Mouse (Mus musculus) myocyte (in vitro differentiated cells): ENCODE results near the gene Lamc1. TPM values are rescaled to one million over a fixed set of nuclear protein-coding genes. Genes with fewer than 3 reads are reported as not detected.
A peak's percentile ranks its signal among the peaks of the same experiment; 100 is the strongest.

Experiments used
- H3K27me3 ChIP-seq: one replicate; pipeline ENCODE4 v1.6.1; 2011; ENCODE audit not compliant: control insufficient read depth, insufficient read depth, insufficient read length
- H3K36me3 ChIP-seq: one replicate; pipeline ENCODE4 v1.6.1; 2011; ENCODE audit not compliant: control insufficient read depth, insufficient read depth
- H3K4me2 ChIP-seq: one replicate; pipeline ENCODE4 v1.6.1; 2011; ENCODE audit warnings: low read depth, control low read depth
- H3K4me3 ChIP-seq: one replicate; pipeline ENCODE4 v1.5.1; 2011; ENCODE audit warnings: mild to moderate bottlenecking, control low read depth, moderate library complexity
- H3K79me2 ChIP-seq: one replicate; pipeline ENCODE4 v1.6.1; 2011; ENCODE audit not compliant: control insufficient read depth, insufficient read depth
- H3ac ChIP-seq: one replicate; pipeline ENCODE4 v1.6.1; 2011; ENCODE audit not compliant: control insufficient read depth, insufficient read length
- CEBPB ChIP-seq: IDR thresholded peaks from 2 replicates; pipeline ENCODE4 v1.6.1; 2011; ENCODE audit warnings: mild to moderate bottlenecking, moderate library complexity; ENCODE audit not compliant: poor library complexity, insufficient read depth, severe bottlenecking
- E2F4 ChIP-seq: IDR thresholded peaks from one replicate; pipeline ENCODE4 v1.6.1; 2011; ENCODE audit warnings: mild to moderate bottlenecking, control low read depth, moderate library complexity; ENCODE audit not compliant: insufficient read depth
- MAX ChIP-seq: IDR thresholded peaks from one replicate; pipeline ENCODE4 v1.6.1; 2011; ENCODE audit warnings: low read depth, mild to moderate bottlenecking, control low read depth
- MYOD1 ChIP-seq, 3 experiments: IDR thresholded peaks; one replicate each; pipeline ENCODE4 v1.6.1; 2011; ENCODE audit warnings: control low read depth in 2 of 3, low read depth in 2 of 3, mild to moderate bottlenecking in 2 of 3, moderate library complexity in 1 of 3; ENCODE audit not compliant: insufficient read length in 2 of 3, control insufficient read depth in 1 of 3
- MYOG ChIP-seq, 3 experiments: IDR thresholded peaks; one replicate each; pipeline ENCODE4 v1.6.1; 2011; ENCODE audit warnings: control low read depth in 2 of 3, low read depth in 2 of 3, mild to moderate bottlenecking in 2 of 3; ENCODE audit not compliant: insufficient read length in 2 of 3, control insufficient read depth in 1 of 3, insufficient read depth in 1 of 3
- POLR2A ChIP-seq: IDR thresholded peaks from one replicate; pipeline ENCODE4 v1.6.1; 2011; ENCODE audit warnings: low read depth, mild to moderate bottlenecking, control low read depth, moderate library complexity; ENCODE audit not compliant: insufficient read length
- POLR2AphosphoS2 ChIP-seq: IDR thresholded peaks from one replicate; pipeline ENCODE4 v1.6.1; 2011; ENCODE audit warnings: low read depth, control low read depth; ENCODE audit not compliant: insufficient read length
- REST ChIP-seq: IDR thresholded peaks from one replicate; pipeline ENCODE4 v1.6.1; 2011; ENCODE audit warnings: mild to moderate bottlenecking, control low read depth, moderate library complexity; ENCODE audit not compliant: insufficient read depth, insufficient read length
- SRF ChIP-seq: IDR thresholded peaks from one replicate; pipeline ENCODE4 v1.6.1; 2011; ENCODE audit warnings: low read depth; ENCODE audit not compliant: control insufficient read depth, insufficient read length
- TCF12 ChIP-seq: IDR thresholded peaks from one replicate; pipeline ENCODE4 v1.6.1; 2011; ENCODE audit warnings: mild to moderate bottlenecking, control low read depth; ENCODE audit not compliant: poor library complexity, insufficient read depth, severe bottlenecking
- TCF3 ChIP-seq: IDR thresholded peaks from one replicate; pipeline ENCODE4 v1.6.1; 2011; ENCODE audit warnings: low read depth, control low read depth; ENCODE audit not compliant: insufficient read length
- USF1 ChIP-seq: IDR thresholded peaks from one replicate; pipeline ENCODE4 v1.6.1; 2011; ENCODE audit warnings: low read depth, mild to moderate bottlenecking, control low read depth, moderate library complexity
- polyA plus RNA-seq: library from polyadenylated mRNA; unstranded; fragments of >200 nt; fragmentation: generic; extraction: Trizol; gene quantifications from one replicate; pipeline ENCODE4 v1.2.1, GENCODE M21; 2012; ENCODE audit warnings: missing spikeins

The Lamc1 gene
- polyA plus RNA-seq, 1 experiment = 50.9 TPM

DNA sequence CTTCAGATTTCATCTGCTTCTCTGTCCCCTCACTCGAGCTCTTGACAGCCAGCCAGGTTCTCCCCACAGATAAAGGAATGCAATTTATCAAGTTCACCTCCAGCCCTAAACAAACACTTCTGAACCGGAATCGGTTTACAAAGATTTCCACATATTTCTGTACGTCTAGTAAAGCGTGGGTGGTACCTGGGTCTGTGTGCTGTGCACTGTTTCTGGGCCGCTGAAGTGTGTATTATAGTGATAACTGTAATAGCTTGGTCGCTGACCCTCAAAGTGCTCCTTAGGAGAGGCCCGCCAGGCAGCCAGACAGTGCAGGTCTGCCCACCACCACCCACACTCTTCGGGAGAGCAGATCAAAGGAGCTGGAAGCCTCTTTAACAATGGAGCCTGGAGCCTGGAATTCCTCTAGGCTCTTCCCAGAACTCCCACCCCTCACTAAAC, 160.3 kb downstream of the Lamc1 start:
- no peak overlapping the region for H3ac ChIP-seq
- H3K4me3 ChIP-seq = no peak overlapping the region
- H3K36me3 ChIP-seq = no peaks in the 10 kb centered on the region
- H3K4me2 ChIP-seq = peak overlapping the region; percentile 32
- no peaks in the 10 kb centered on the region for H3K79me2 ChIP-seq
- TF ChIP-seq SRF (no peak), POLR2AphosphoS2 (no peak), MYOG (IDR thresholded peaks at IDR 0.05; ENCODE audit: control insufficient read depth in 1 of 3, insufficient read depth in 1 of 3, insufficient read length in 2 of 3, low read depth in 2 of 3) (no peak), MYOD1 (IDR thresholded peaks at IDR 0.05; ENCODE audit: control insufficient read depth in 1 of 3, insufficient read length in 2 of 3, low read depth in 2 of 3) (no peak), USF1 (no peak), MAX (no peak), E2F4 (no peak), TCF12 (no peak), REST (no peak), POLR2A (no peak), TCF3 (no peak), CEBPB (no peak)
- H3K27me3 ChIP-seq = no peaks in the 10 kb centered on the region

GRCm38 (mm10) chr1:153171011-153171410, 161.6 kb downstream of the Lamc1 start:
- Histone ChIP-seq H3K4me3 (no peak overlapping the region), H3K79me2 (no peaks in the 10 kb centered on the region), H3K4me2 (no peak overlapping the region), H3K27me3 (no peaks in the 10 kb centered on the region), H3K36me3 (no peaks in the 10 kb centered on the region), H3ac (no peak overlapping the region)
- TF ChIP-seq SRF (no peak), REST (no peak), E2F4 (no peak), POLR2A (no peak), CEBPB (no peak), TCF12 (no peak), MYOG (IDR thresholded peaks at IDR 0.05; ENCODE audit: control insufficient read depth in 1 of 3, insufficient read depth in 1 of 3, insufficient read length in 2 of 3, low read depth in 2 of 3) (no peak), USF1 (no peak), MYOD1 (IDR thresholded peaks at IDR 0.05; ENCODE audit: control insufficient read depth in 1 of 3, insufficient read length in 2 of 3, low read depth in 2 of 3) (no peak), TCF3 (no peak)

Other genes with a start within 250 kb of the Lamc1 start
- gene Lamc2, start 146.3 kb downstream of the Lamc1 start, polyA plus RNA-seq = 10.2 TPM
- not detected for gene Shcbp1l, start 92.4 kb upstream of the Lamc1 start, polyA plus RNA-seq
- gene Dhx9, start 154.9 kb upstream of the Lamc1 start, polyA plus RNA-seq = 25.2 TPM
- gene Npl, start 217.3 kb upstream of the Lamc1 start, polyA plus RNA-seq = 0.37 TPM